9 mouse cellular contexts compared by ENCODE assay signal in genomic region chr13:108390565-108390964, GRCm38 (mm10). TPM values are rescaled to one million over a fixed set of nuclear protein-coding genes. Genes with fewer than 3 reads are reported as not detected.
DNase-seq lines count a peak whose midpoint lies in the region; TF ChIP-seq lines count a peak whose summit lies in the region.
"Had no signal": no experiment of that assay in that cellular context is flagged by ENCODE, and none has a peak within 500 bp of the region (broad histone marks: within the 10 kb centered on the region; RNA-seq: fewer than 3 reads in every experiment).

No protein-coding gene starts in this region.

- H3K9me3 ChIP-seq in E14TG2a.4 (ENCODE audit: low read length): no peaks in the 10 kb centered on the region
- H3K9me3 ChIP-seq: lung, embryonic 15.5 days had no signal

- peak; percentile 94 for TF ChIP-seq CTCF in E14TG2a.4 (conservative IDR thresholded peaks at IDR 0.05; ENCODE audit: low read length)
- peak; percentile 58; the same call in 1 of the 2 replicates for TF ChIP-seq CTCF in spleen, adult 2 months (IDR thresholded peaks at IDR 0.05; ENCODE audit: extremely low read depth, insufficient read depth, insufficient read length, insufficient replicate concordance)

- WGBS in spleen, adult 2 months: 6% methylated on average over 1 of the region's 1 CpGs

- no peaks in the 10 kb centered on the region for H3K27me3 ChIP-seq in E14TG2a.4 (ENCODE audit: insufficient read depth, low read length)
- no peaks in the 10 kb centered on the region for H3K27me3 ChIP-seq in spleen, adult 2 months (ENCODE audit: control insufficient read depth, insufficient read depth, low read length)
- H3K27me3 ChIP-seq: lung, embryonic 15.5 days had no signal

- TF ChIP-seq POLR2A in spleen, adult 2 months (IDR thresholded peaks at IDR 0.05; ENCODE audit: low read depth, low read length): no peak

- DNase-seq in gastrocnemius, adult 18-20 months (ENCODE audit: low spot score): peak; percentile 7
- no peak for DNase-seq in gastrocnemius, postnatal 25 days
- peak; percentile 6 to 13 for DNase-seq in cerebellum, postnatal 36 days
- DNase-seq in heart, postnatal 4 days: peak; percentile 54
- peak; percentile 39 for DNase-seq in layer of hippocampus, adult 11-12 months (ENCODE audit: low spot score)
- DNase-seq in lung, postnatal 14 days: peak; percentile 34
- DNase-seq in spleen, adult 2 months (ENCODE audit: low read depth in 1 of 2, low spot score in 2 of 2): peak; percentile 35 to 37

- H3K27ac ChIP-seq in spleen, adult 2 months (ENCODE audit: insufficient read depth, low read length): no peak overlapping the region
- H3K27ac ChIP-seq: lung, embryonic 15.5 days had no signal

- no peak overlapping the region for H3K4me3 ChIP-seq in E14TG2a.4 (replicated peaks; ENCODE audit: low read length)
- H3K4me3 ChIP-seq in spleen, adult 2 months (ENCODE audit: extremely low read depth, insufficient read depth, insufficient read length): no peak overlapping the region
- H3K4me3 ChIP-seq: lung, embryonic 15.5 days had no signal

- H3K4me1 ChIP-seq in E14TG2a.4 (replicated peaks; ENCODE audit: low read depth, low read length): peaks cover 11% of the 10 kb centered on the region
- H3K4me1 ChIP-seq in spleen, adult 2 months (ENCODE audit: control insufficient read depth, insufficient read depth, insufficient read length): no peaks in the 10 kb centered on the region
- H3K4me1 ChIP-seq: lung, embryonic 15.5 days had no signal

- H3K36me3 ChIP-seq in E14TG2a.4 (ENCODE audit: insufficient read depth, low read length): peaks cover 28% of the 10 kb centered on the region
- no peaks in the 10 kb centered on the region for H3K36me3 ChIP-seq in spleen, adult 2 months (ENCODE audit: control insufficient read depth, insufficient read depth, low read length)

RNA-seq across cellular contexts. Expression of gene Pde4d, which starts 59.2 kb away (rescaled TPM):
- total RNA-seq in gastrocnemius, adult 18-20 months (2021): 100 to 1,000 TPM; 284 to 289 TPM
- total RNA-seq in gastrocnemius, postnatal 25 days (2021): 100 to 1,000 TPM; 153 to 164 TPM
- total RNA-seq in heart, postnatal 4 days (2021): 10 to 100 TPM; 57.1 to 61.1 TPM
- polyA plus RNA-seq in spleen, adult 2 months (2012; rRNA removed): 4.8 and 5.7 TPM in 2 replicates
